Mouse (Mus musculus): Measurements from ENCODE around the gene D17H6S53E.

D17H6S53E gene

GRCm38 (mm10) chr17:35168541-35169207 is 42.5 kb downstream of the D17H6S53E start:
- Histone ChIP-seq H3K27me3 (ENCODE audit: control insufficient read depth, insufficient read depth, low read length, poor library complexity, severe bottlenecking) (no peaks in the 10 kb centered on the region), H3K36me3 (ENCODE audit: control insufficient read depth, insufficient read depth, low read length, poor library complexity, severe bottlenecking) (no peaks in the 10 kb centered on the region)
- DNase-seq (ENCODE audit: low read depth, low spot score) = peak; percentile 89

GRCm38 (mm10) chr17:35172445-35173234 is 46.5 kb downstream of the D17H6S53E start:
- no peaks in the 10 kb centered on the region for H3K36me3 ChIP-seq (ENCODE audit: control insufficient read depth, insufficient read depth, low read length, poor library complexity, severe bottlenecking)
- DNase-seq (ENCODE audit: low read depth, low spot score) = peak; percentile 45
- no peaks in the 10 kb centered on the region for H3K27me3 ChIP-seq (ENCODE audit: control insufficient read depth, insufficient read depth, low read length, poor library complexity, severe bottlenecking)

GRCm38 (mm10) chr17:35173329-35173728 is 47.2 kb downstream of the D17H6S53E start:
- DNase-seq (ENCODE audit: low read depth, low spot score) = peak; percentile 74
- Histone ChIP-seq H3K27me3 (ENCODE audit: control insufficient read depth, insufficient read depth, low read length, poor library complexity, severe bottlenecking) (no peaks in the 10 kb centered on the region), H3K36me3 (ENCODE audit: control insufficient read depth, insufficient read depth, low read length, poor library complexity, severe bottlenecking) (no peaks in the 10 kb centered on the region)

GRCm38 (mm10) chr17:35174201-35174977 is 48.2 kb downstream of the D17H6S53E start:
- no peaks in the 10 kb centered on the region for H3K27me3 ChIP-seq (ENCODE audit: control insufficient read depth, insufficient read depth, low read length, poor library complexity, severe bottlenecking)
- H3K36me3 ChIP-seq (ENCODE audit: control insufficient read depth, insufficient read depth, low read length, poor library complexity, severe bottlenecking) = no peaks in the 10 kb centered on the region
- no peak for DNase-seq (ENCODE audit: low read depth, low spot score)

- Histone ChIP-seq H3K27me3 (ENCODE audit: control insufficient read depth, insufficient read depth, low read length, poor library complexity, severe bottlenecking) (no peaks in the 10 kb centered on the region), H3K36me3 (ENCODE audit: control insufficient read depth, insufficient read depth, low read length, poor library complexity, severe bottlenecking) (no peaks in the 10 kb centered on the region)
- DNase-seq (ENCODE audit: low read depth, low spot score) = peak; percentile 36
These were observed 49.2 kb downstream of the D17H6S53E start for GRCm38 (mm10) chr17:35175382-35175781.

- Histone ChIP-seq H3K36me3 (ENCODE audit: control insufficient read depth, insufficient read depth, low read length, poor library complexity, severe bottlenecking) (no peaks in the 10 kb centered on the region), H3K27me3 (ENCODE audit: control insufficient read depth, insufficient read depth, low read length, poor library complexity, severe bottlenecking) (no peaks in the 10 kb centered on the region)
- no peak for DNase-seq (ENCODE audit: low read depth, low spot score)
These were observed 49.8 kb downstream of the D17H6S53E start, which contains the start of gene Aif1 for GRCm38 (mm10) chr17:35175968-35176367. Gene Aif1 (minus strand): TSS chr17:35176068.
